In genomic region chr5:42659994-42660393, GRCm38 (mm10) we compare ENCODE assay signal across 25 mouse cellular contexts.
"Had no signal": no experiment of that assay in that cellular context is flagged by ENCODE, and none has a peak within 500 bp of the region (broad histone marks: within the 10 kb centered on the region; RNA-seq: fewer than 3 reads in every experiment).

No protein-coding gene starts in this region.

- ATAC-seq: hindbrain, embryonic 16.5 days; inflammation-experienced regulatory T-cells, adult 6 months; intestine, embryonic 15.5 days; intestine, postnatal 0 days had no signal

- H3K27me3 ChIP-seq: heart, embryonic 12.5 days; hindbrain, embryonic 12.5 days; intestine, embryonic 15.5 days; limb, embryonic 12.5 days; liver, embryonic 13.5 days had no signal

- H3K36me3 ChIP-seq: heart, embryonic 10.5 days; heart, embryonic 12.5 days; hindbrain, embryonic 10.5 days; hindbrain, embryonic 12.5 days; intestine, embryonic 15.5 days; limb, embryonic 10.5 days; limb, embryonic 12.5 days; liver, embryonic 13.5 days had no signal

- H3K9me3 ChIP-seq: heart, embryonic 10.5 days; heart, embryonic 12.5 days; hindbrain, embryonic 10.5 days; hindbrain, embryonic 12.5 days; intestine, embryonic 15.5 days; limb, embryonic 10.5 days; limb, embryonic 12.5 days; liver, embryonic 13.5 days had no signal

- H3K4me3 ChIP-seq: gastrocnemius, adult 2 months; heart, embryonic 10.5 days; heart, embryonic 12.5 days; hindbrain, embryonic 10.5 days; hindbrain, embryonic 12.5 days; intestine, embryonic 15.5 days; left cerebral cortex, adult 2 months; limb, embryonic 10.5 days; limb, embryonic 12.5 days; liver, embryonic 13.5 days had no signal

- H3K4me1 ChIP-seq: heart, embryonic 10.5 days; heart, embryonic 12.5 days; intestine, embryonic 15.5 days; limb, embryonic 10.5 days; limb, embryonic 12.5 days; liver, embryonic 13.5 days had no signal

- H3K27ac ChIP-seq: gastrocnemius, adult 2 months; heart, embryonic 10.5 days; hindbrain, embryonic 10.5 days; hindbrain, embryonic 12.5 days; hindbrain, embryonic 14.5 days; intestine, embryonic 15.5 days; left cerebral cortex, adult 2 months; limb, embryonic 10.5 days; limb, embryonic 12.5 days; liver, embryonic 13.5 days had no signal

- H3K9ac ChIP-seq: heart, embryonic 12.5 days; hindbrain, embryonic 12.5 days; hindbrain, embryonic 14.5 days; intestine, embryonic 15.5 days; limb, embryonic 12.5 days; liver, embryonic 13.5 days had no signal

- DNase-seq: gastrocnemius, adult 2 months; gastrocnemius, postnatal 10 days; gastrocnemius, postnatal 25 days; heart, adult 18-20 months; heart, postnatal 10 days; heart, postnatal 4 days; kidney, adult 18-20 months; kidney, adult 8-10 months; kidney, postnatal 10 days; kidney, postnatal 36 days; liver; liver, embryonic 13.5 days had no signal

- H3K4me2 ChIP-seq: heart, embryonic 12.5 days; hindbrain, embryonic 12.5 days; hindbrain, embryonic 14.5 days; intestine, embryonic 15.5 days; limb, embryonic 12.5 days; liver, embryonic 11.5 days; liver, embryonic 13.5 days had no signal
